Mouse (Mus musculus) R1 (cell line): ENCODE measurements around the gene Il12a.

Source experiments
- DNase-seq: peaks from one replicate; pipeline ENCODE4 v3.0.0-alpha.2; 2018; ENCODE audit warnings: low read depth, low spot score

Il12a gene

GRCm38 (mm10) chr3:68684207-68684606, 6.2 kb upstream of the Il12a start:
- no peak for DNase-seq

DNA sequence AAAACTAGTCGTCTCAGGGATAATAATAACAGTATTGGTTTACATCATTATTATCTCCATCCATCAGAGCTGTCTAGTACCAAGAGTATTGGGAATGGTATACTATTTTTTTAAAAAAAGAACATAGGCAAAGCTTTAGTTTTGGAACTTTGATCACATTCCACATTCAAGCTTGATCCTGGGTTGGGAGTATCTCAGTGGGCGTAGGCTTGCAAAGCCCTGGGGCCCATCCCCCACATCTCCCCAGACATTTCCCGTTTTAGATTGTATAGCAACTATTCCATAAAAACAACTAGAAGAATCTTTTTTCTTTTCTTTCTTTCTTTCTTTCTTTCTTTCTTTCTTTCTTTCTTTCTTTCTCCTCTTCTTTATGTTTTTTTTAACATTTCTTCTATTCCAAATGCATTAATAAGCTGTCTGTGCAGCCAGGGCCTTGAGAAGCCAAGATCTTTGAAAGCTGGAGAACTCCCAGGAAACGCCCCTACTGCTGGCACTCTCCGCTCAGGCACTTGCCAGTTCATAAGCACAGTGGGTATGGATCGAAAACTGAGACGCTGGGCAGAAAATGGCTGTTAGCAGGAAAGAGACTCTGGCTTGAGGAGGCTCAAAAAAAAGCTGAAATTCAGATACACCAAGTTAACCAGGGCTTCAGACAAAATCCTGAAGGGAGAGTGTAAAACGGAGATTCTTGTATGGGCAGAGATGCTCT, 3.4 kb upstream of the Il12a start:
- DNase-seq: no peak

DNA sequence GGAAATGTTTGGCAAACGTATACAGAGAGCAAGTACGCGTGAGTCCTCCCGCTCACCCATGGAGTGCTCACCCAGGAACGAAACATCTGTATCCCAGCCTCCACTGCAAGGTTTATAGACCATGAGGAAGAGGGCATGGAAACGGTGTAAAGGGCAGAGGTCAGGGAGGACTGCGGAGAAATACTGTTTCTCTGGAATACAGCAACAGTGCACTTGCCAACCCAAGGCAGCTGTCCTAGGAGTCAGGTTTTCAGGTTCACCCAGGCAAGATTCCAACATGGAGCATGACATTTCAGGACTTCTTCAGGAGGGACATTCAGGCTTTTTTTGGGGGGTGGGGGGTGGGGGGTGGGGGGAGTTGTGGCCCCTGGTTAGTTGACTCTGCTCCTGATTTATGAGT, 1.1 kb upstream of the Il12a start:
- DNase-seq: no peak

DNA sequence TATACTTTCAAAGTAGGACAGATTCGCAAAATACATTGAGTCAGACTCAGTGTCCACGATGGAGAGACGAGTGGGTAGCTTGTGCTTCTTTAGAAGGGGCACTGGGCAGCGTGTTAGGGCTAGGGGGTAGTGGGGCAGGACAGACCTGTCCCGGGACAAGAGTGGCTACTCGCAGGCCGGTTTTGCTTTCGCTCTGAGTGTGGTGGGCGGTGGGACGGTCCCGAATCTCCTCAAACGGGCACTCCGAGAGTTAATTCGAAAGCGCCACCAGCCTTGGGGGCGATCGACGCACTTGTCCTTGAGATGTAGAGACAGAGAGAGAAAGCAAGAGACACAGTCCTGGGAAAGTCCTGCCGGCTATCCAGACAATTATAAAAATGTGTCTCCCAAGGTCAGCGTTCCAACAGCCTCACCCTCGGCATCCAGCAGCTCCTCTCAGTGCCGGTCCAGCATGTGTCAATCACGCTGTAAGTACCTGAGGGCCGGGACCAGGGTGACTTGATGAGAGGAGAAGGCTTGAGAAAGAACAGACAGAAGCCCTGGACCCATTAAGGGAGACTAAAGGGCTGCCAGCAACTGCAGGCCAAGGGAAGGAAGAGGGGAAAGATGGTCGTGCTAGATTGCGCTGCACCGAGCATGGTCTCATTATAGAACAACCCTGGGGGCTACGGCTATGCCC, 795 bp downstream of the Il12a start:
- peak; percentile 11 for DNase-seq

DNA sequence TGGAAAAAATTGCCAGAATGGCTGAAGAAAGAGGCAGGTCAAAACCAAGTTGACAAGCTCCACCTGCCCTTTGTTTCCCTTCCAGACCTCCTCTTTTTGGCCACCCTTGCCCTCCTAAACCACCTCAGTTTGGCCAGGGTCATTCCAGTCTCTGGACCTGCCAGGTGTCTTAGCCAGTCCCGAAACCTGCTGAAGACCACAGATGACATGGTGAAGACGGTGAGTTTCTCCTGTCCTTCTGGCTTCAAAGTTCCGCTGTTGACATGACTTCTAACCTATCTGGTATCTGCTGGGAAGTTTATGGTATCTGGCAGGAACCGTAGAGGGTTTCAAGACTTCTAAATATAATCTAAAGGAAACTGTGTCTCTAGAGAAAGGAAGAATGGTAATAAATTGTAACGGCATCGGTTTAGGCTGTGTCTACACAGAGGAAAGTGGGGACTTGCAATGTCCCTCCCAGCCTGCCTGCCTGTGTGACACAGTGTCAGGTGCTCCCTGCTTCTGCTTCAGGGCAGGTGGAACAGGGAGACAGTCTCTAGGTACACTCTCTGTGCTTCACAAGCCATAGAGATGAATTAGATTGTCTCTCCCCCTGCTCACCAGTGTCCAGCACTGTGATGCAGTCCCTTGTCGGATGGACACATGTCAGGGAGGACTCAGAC, 1.6 kb downstream of the Il12a start:
- no peak for DNase-seq

DNA sequence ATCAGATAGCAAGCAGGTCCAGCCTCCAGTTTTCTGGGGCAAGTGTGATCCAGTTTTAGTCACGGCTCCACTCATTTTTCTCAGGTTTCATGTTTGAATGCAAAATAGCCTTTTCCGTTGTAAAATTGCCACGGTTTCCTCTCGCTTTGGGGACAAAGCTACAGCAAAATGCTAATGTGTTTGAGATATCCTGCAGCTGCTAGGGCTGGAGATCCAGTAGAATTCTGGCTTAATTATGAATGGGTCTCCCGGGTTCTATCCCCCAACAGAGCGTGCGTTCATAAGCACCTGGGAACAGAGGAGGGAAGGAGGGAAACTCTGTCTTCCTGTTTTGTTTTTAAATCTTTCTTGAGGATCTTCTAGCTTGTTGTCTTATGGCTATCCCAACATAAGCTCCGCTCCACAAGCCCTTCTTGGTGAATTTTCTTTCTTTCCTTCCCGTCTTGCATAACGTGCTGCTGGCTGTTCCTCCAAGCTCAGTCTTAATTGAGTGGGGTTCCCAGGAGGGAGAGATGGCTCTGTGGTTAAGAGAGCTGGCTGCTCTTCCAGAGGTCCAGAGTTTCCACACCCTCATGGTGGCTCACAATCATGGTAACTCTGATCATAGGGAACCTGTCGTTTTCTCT, 2.3 kb downstream of the Il12a start:
- no peak for DNase-seq

- DNase-seq: no peak
Measured at GRCm38 (mm10) chr3:68693441-68694048, 3.1 kb downstream of the Il12a start.

- DNase-seq: no peak
Measured at GRCm38 (mm10) chr3:68695321-68695720, 4.9 kb downstream of the Il12a start.

DNA sequence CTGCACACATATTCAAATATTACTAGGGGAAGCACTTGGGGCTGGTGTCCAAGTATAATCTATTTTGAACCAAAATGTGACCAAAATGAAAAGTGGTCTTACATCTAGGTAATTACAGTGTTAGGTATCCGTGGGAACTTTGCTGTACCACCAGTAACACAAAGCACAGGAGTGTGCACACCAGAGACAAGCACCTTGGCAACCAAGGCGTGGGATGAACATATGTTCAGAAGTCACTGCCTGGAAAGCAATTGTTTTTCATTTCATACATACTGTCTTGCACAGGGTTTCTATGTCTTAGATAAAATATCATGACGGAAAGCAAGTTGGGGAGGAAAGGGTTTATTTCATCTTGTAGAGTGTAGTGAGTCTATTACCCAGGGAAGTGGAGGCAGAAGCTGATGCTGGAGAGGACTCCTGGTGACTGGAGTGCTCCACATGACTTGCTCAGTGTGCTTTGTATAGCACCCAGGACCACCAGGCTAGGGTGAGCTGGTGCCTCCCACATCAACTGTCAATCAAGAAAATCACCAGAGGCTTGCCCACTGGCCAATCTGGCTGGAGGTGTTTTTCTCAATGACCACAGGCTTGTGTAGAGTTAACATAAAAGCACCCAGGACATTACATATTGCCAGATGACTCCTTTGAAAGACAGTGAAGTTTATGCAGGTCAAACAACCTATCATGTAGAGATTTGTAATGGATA, 6.2 kb downstream of the Il12a start:
- DNase-seq: no peak

DNA sequence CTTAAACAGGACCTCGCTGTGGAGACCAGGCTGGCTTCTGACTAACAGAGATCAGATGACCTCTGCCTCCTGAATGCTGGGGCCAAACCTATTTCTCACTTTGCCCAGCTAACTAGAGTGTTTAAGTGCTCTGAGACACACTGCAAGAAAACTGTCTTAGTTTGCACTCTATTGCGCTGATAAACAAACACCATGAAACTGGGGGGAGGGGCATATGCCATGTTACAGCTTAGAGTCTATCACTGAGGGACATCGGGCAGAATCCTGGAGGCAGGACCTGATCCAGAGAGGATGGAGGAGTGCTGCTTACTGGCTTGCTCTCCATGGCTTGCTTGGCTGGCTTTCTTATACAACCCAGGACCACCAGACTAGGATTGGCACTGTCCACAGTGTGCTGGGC, 8.2 kb downstream of the Il12a start:
- no peak for DNase-seq

- DNase-seq: no peak
Measured at GRCm38 (mm10) chr3:68700091-68700490, 9.6 kb downstream of the Il12a start.

DNA sequence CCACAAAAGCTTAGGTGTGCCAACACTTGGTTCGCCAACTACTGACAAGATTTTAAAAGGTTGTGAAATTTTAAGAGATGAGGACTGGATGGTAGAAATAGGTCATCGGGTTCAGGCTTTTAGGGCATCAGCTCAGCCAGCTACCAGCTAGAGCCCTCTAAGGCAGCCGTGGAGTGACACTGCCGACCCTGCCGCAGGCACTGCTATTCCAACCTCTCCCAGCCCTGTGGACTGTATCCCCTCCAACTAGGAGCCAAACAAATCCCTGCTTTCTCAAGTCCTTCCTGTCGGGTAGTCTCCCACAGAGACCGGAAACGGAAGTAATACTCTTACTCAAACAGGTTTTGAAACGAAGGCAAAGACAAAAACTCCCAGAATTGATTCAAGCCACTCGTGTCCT, 15.9 kb downstream of the Il12a start:
- DNase-seq: peak; percentile 26

DNA sequence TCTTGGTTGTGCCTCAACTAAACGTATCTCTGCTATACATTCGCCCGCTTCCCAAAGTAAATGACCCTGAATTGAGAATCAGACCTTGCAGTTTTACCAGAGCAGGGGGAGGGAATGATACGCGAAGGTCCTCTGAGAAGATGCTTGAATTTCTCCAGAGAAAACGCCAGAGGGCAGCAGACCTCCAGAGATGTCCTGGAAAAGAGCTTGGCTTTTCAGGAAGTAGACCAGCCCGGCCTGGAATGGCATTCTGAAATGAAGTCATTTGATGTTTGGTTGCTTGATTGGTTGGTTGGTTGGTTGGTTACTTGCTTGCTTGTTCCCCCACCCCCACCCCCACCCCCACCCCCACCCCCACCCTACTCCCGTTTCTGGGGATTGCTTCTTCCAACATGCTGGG, 17.8 kb downstream of the Il12a start:
- peak; percentile 84 for DNase-seq

- peak; percentile 83 for DNase-seq
Measured at GRCm38 (mm10) chr3:68709198-68709797, 18.9 kb downstream of the Il12a start.

DNA sequence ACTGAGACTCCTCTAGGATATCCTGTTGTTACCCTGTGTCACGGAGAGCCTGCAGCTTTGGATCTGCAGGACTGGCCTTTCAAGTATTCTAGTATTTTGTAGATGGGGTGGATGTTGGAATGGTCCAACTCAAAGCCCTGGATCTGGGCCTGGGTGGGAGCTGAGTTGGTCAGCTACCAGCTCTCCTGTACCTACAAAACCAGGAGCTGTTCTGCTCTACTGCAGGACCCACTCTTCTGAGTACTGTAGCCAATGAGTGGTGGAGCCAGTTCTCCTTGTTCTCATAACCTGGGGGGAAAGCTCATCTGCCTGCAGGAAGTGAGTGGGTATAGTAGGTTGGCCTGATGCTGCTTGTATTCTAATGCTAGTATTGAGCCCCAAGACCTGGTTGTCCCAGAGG, 20.0 kb downstream of the Il12a start:
- DNase-seq: no peak

DNA sequence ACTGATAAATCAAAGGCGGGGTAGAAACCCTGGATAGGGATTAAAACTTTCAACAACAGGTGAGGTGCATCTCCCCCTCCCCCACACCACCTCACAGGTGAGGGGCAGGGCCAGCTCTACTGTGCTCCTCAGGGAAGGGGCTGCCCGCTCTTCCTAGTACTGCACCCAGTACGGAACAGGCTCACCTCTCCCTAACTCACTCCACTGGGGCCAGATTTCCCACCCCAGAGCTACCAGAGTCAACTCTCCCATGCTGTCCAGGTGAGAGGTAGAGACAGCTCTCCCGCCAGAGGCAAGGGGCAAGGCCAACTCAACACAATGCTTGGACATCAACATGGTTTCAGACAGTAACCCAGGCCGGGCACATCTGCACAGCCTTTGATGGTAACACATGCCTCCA, 21.1 kb downstream of the Il12a start:
- DNase-seq: no peak

DNA sequence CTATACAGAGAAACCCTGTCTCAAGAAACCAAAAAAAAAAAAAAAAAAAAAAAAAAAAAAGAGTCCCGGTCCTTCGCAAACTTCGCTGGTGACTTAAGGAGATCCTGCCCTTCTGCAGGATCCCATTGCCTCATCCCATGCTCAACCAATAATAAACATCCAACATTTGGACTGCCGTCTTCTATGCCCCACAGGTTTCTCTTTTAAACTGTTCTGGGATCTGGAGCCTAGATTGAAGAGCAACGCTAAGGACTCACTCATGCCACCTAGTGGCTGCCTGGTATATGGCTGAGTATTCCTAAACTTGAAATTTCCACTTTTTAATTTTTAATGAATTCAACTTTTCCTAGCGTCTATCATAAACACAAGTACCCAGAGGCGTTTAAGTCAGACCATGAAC, 23.1 kb downstream of the Il12a start:
- peak; percentile 61 for DNase-seq

- peak; percentile 87 for DNase-seq
Measured at GRCm38 (mm10) chr3:68717346-68717745, 26.9 kb downstream of the Il12a start.

DNA sequence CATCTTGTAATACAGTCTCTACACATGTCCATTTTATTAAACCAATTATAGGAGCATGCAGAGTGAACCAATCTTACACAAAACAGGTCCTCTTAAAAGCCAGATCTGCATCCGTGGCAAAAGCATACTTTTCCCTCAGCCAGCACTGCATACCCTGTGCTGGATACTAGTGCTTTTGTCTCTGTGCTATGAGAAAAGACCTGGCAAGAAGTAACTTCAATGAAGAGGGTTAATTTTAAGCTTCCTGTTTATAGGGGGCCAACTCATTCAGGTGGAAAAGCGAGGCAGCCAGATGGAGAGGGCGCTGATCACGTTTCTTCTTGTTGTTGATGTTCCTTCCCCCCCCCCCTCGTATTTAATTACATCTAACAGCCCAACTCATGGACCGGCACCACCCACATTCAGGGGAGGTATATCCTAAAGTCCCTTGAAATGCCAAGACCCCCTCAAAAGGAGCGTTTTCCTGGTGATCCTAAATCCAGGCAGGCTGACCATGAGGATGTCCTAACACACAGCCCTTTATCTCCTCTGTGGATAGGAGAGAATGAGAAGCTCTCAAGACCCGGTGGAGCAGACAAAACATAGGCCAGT, 28.9 kb downstream of the Il12a start:
- no peak for DNase-seq

GRCm38 (mm10) chr3:68720258-68720657, 29.8 kb downstream of the Il12a start:
- DNase-seq: peak; percentile 73

DNA sequence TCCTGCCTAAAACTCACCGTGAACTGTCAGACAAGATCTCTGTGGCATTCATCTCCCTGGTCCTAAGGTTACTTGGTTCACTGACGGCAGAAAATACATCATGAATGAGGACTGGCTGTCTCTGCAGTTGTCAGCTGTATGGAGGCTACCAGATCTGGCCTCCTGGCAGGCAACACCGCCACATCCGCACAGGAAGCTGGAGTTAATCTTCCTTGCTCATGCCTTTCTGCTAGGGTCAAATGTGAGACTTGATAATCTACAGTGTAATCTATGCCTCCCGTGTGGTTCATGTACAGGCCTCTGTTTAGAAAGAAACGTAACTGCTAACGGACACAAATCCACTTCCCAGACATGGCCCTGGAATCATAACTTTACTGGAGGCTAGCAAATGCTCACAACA, 51.5 kb downstream of the Il12a start:
- no peak for DNase-seq
